Mouse (Mus musculus) heart, embryonic 10.5 days (tissue): ENCODE data around the gene Yeats4. TPM values are rescaled to one million over a fixed set of nuclear protein-coding genes. Genes with fewer than 3 reads are reported as not detected.

ENCODE experiments used
- DNase-seq: peaks from one replicate; pipeline ENCODE4 v3.0.0-alpha.2; 2017; ENCODE audit warnings: low spot score
- H3K27ac ChIP-seq: fragments of 300-500 bp; sonication (generic); 2 replicates; pipeline ENCODE4 v1.5.1; 2016; ENCODE audit warnings: mild to moderate bottlenecking
- H3K27me3 ChIP-seq: fragments of 300-500 bp; sonication (generic); 2 replicates; pipeline ENCODE4 v1.6.1; 2016; ENCODE audit warnings: mild to moderate bottlenecking; ENCODE audit not compliant: poor library complexity, insufficient read depth, severe bottlenecking
- H3K36me3 ChIP-seq: fragments of 300-500 bp; sonication (generic); 2 replicates; pipeline ENCODE4 v1.6.1; 2016; ENCODE audit warnings: mild to moderate bottlenecking, moderate library complexity
- H3K4me1 ChIP-seq: fragments of 300-500 bp; sonication (generic); 2 replicates; pipeline ENCODE4 v1.6.1; 2016; ENCODE audit warnings: mild to moderate bottlenecking
- H3K4me3 ChIP-seq: fragments of 300-500 bp; sonication (generic); 2 replicates; pipeline ENCODE4 v1.5.1; 2016; ENCODE audit warnings: mild to moderate bottlenecking, moderate library complexity
- H3K9me3 ChIP-seq: fragments of 300-500 bp; sonication (generic); 2 replicates; pipeline ENCODE4 v1.6.1; 2016; ENCODE audit warnings: mild to moderate bottlenecking, moderate library complexity
- WGBS: fragments of 180-500 bp; shearing (Covaris S2); methylation state at CpG from one replicate; pipeline ENCODE4 v1.1.7; 2016; 5-methylcytosine and 5-hydroxymethylcytosine counted together
- polyA plus RNA-seq: library from polyadenylated mRNA; unstranded; fragments of >200 nt; fragmentation: Nextera tagmentation; extraction: Ambion mirVana; gene quantifications from 2 replicates; pipeline ENCODE4 v1.2.1, GENCODE M21; 2016

Yeats4 gene
- polyA plus RNA-seq: 63.4 and 76.6 TPM in 2 replicates

DNA sequence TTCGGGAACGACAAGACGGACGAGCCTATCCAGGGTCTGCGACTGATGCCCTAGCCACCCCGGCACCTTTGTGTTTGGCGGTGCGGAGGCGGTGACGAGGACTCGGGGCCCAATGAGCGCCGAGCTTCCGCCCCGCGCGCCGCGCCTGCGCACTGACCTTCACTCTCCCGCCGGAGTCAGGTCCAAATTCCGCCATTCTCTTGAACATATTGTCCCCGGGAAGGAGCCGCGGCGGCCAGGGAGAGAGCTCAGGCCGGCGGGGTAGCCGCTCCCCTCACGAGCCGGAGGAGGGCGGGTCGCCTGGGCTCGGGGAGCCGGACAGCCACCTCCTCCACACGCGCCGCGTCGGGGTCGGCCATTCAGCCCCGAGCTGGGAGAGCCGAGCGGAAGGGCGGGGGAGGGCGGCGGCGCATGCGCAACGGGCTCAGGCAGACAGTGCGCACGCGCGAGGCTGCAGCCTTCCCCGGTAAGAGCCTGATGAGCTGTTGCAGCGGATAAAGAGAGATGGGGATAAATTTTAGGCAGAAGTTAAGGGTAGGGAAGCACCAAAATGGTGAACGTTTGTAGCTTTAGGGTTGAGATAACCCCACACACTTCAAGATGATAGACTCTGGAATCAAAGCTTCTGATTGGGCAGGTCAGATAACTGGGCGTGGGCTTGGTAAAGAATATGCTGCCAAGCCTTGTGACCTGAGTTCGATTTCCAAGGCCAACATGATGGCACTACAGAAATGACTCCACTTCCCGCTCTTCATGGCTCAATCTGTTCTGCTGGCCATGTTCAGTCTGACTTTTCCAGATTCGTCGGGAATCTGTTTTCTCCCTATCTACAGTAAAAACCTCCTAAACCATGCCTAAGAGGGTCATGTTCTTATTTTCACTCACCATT lies at the start of gene Yeats4:
TSS of gene Yeats4 (minus strand) at position 406 of the 889 bp plus-strand sequence.
- Histone ChIP-seq H3K27me3 (no peaks in the 10 kb centered on the region), H3K4me3 (peak within 1 kb of the TSS; percentile 91), H3K9me3 (no peaks in the 10 kb centered on the region), H3K27ac (peak within 1 kb of the TSS; percentile 100), H3K4me1 (peaks cover 20% of the 10 kb centered on the region), H3K36me3 (peaks cover 35% of the 10 kb centered on the region)
- WGBS: 1% methylated on average over 63 of the region's 63 CpGs
- peak; percentile 96 for DNase-seq

- 0 out of 2 replicates have a peak, but pooled peaks cover 9% of the 10 kb centered on the region for H3K27me3 ChIP-seq
- no peak overlapping the region for H3K4me3 ChIP-seq
- DNase-seq: no peak
- no peaks in the 10 kb centered on the region for H3K36me3 ChIP-seq
- H3K27ac ChIP-seq: no peak overlapping the region
- H3K4me1 ChIP-seq: peaks cover 10% of the 10 kb centered on the region
- H3K9me3 ChIP-seq: no peaks in the 10 kb centered on the region
Observed at GRCm38 (mm10) chr10:117272023-117272422, 47.7 kb upstream of the Yeats4 start.

- DNase-seq: no peak
Observed at GRCm38 (mm10) chr10:117259870-117260269, 35.6 kb upstream of the Yeats4 start.

DNA sequence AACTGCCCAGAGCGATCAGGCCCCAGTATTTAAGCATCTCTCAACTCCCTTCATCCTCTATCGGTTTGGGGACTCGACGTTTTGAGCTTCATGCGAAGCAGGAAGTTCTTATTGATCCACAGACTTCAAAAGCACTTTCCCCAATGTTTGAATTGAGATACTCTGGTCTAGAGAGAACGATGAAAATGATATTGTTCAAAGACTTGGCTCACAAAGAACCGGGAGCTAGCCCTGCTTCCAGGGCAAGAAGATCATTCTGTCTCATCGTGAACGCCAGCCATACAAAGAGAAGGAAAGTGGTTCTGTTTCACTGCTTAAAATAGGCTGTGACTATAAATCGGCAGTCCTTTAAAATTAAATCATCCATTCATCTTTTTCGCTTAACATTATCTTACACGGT lies 14.3 kb upstream of the Yeats4 start, which contains the start of gene 9530003J23Rik:
TSS of gene 9530003J23Rik (minus strand) at position 101 of the 400 bp plus-strand sequence.
- H3K27me3 ChIP-seq: no peaks in the 10 kb centered on the region; the same call in 1 of the 2 replicates
- H3K27ac ChIP-seq: no peak within 1 kb of the TSS
- H3K9me3 ChIP-seq: no peaks in the 10 kb centered on the region
- no peak for DNase-seq
- H3K36me3 ChIP-seq: no peaks in the 10 kb centered on the region
- peaks cover 11% of the 10 kb centered on the region; the same call in 1 of the 2 replicates for H3K4me1 ChIP-seq
- 83% methylated on average over 12 of the region's 12 CpGs for WGBS
- no peak within 1 kb of the TSS for H3K4me3 ChIP-seq

More at GRCm38 (mm10) chr10:117259870-117260269, 35.6 kb upstream of the Yeats4 start:
- H3K4me3 ChIP-seq: no peak overlapping the region
- H3K27ac ChIP-seq: no peak overlapping the region
- H3K36me3 ChIP-seq: no peaks in the 10 kb centered on the region
- peaks cover 5% of the 10 kb centered on the region; the same call in 1 of the 2 replicates for H3K9me3 ChIP-seq
- H3K27me3 ChIP-seq: no peaks in the 10 kb centered on the region
- H3K4me1 ChIP-seq: no peaks in the 10 kb centered on the region

- no peaks in the 10 kb centered on the region for H3K36me3 ChIP-seq
- no peak for DNase-seq
- peaks cover 11% of the 10 kb centered on the region; the same call in 1 of the 2 replicates for H3K4me1 ChIP-seq
- H3K27ac ChIP-seq: no peak overlapping the region
- no peak overlapping the region for H3K4me3 ChIP-seq
- no peaks in the 10 kb centered on the region; the same call in 1 of the 2 replicates for H3K27me3 ChIP-seq
- no peaks in the 10 kb centered on the region for H3K9me3 ChIP-seq
- WGBS: 48% methylated on average over 11 of the region's 11 CpGs
Observed at GRCm38 (mm10) chr10:117235866-117236265, 11.6 kb upstream of the Yeats4 start.

- peaks cover 3% of the 10 kb centered on the region for H3K27me3 ChIP-seq
- WGBS: 48% methylated on average over 4 of the region's 4 CpGs
- no peak overlapping the region for H3K4me3 ChIP-seq
- no peaks in the 10 kb centered on the region for H3K9me3 ChIP-seq
- peaks cover 11% of the 10 kb centered on the region; the same call in 1 of the 2 replicates for H3K4me1 ChIP-seq
- no peaks in the 10 kb centered on the region for H3K36me3 ChIP-seq
- DNase-seq: no peak
- H3K27ac ChIP-seq: no peak overlapping the region
Observed at GRCm38 (mm10) chr10:117234825-117235224, 10.5 kb upstream of the Yeats4 start.

DNA sequence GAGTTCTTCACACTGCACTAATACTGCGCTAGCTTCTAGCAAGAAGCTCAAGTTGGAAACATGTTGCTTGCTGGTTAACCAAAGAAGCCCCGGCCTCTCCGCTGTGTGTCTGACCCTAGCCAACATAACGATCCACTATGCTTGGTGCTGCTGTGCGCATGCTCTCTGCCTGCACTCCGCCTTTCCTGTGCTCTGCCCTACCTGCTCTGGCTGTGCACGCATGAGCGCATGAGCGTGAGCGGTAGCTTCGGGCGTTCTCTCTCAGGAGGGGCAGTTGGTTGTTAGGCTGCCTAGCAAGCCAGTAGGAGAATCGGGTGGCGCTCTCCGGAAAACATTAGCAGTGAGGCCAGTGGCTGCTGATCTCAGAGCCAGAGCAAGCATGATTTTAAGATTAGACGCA lies 5.5 kb upstream of the Yeats4 start:
- 0 out of 2 replicates have a peak overlapping the region, but pooled peaks have one; percentile 6 for H3K4me3 ChIP-seq
- peaks cover 3% of the 10 kb centered on the region; the same call in 1 of the 2 replicates for H3K4me1 ChIP-seq
- no peak for DNase-seq
- H3K27me3 ChIP-seq: peaks cover 5% of the 10 kb centered on the region
- no peaks in the 10 kb centered on the region for H3K36me3 ChIP-seq
- no peaks in the 10 kb centered on the region for H3K9me3 ChIP-seq
- no peak overlapping the region for H3K27ac ChIP-seq
- 70% methylated on average over 16 of the region's 16 CpGs for WGBS

DNA sequence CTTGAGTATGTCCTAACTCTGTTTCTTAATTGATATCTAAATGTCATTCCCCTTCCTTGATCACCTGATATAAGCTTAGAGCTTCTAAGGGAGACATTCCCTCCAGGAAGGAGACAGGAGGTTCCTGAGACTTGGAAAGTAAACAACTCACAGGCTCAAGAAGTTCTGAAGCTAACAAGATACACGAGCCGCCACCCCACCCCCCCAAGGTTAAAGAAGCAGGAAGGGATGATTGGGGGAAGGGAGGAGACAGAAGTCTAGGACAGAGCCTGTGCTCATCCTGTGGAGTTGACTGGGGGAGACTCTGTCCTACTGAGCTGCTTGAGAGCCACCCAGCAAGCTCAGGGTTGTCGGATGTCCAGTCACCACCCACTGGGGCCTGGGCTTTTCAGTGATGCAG lies 1.7 kb upstream of the Yeats4 start:
- no peaks in the 10 kb centered on the region for H3K9me3 ChIP-seq
- peaks cover 20% of the 10 kb centered on the region for H3K4me1 ChIP-seq
- peaks cover 5% of the 10 kb centered on the region for H3K27me3 ChIP-seq
- H3K4me3 ChIP-seq: no peak overlapping the region
- WGBS: 54% methylated on average over 3 of the region's 3 CpGs
- no peak overlapping the region for H3K27ac ChIP-seq
- peak; percentile 42 for DNase-seq
- peaks cover 19% of the 10 kb centered on the region for H3K36me3 ChIP-seq

DNA sequence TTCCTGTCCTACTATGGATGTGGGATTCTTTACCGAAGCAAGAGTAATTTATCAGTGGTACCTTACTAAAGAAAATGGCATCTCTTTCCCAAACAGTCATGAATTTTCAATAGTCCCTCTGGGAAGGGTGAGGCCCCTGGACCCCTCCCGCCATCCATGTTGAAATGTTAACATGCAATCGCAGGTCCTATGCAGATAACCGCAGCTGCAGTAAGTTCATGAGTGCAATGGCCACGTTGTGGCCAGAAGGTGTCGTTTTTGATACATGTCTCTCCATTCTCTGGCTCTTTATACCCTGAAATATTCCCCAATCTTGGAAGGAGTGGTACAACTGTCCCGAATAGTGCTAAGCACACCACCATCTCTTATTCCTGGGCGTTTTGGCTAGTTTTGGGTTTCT lies 787 bp upstream of the Yeats4 start:
- 52% methylated on average over 8 of the region's 8 CpGs for WGBS
- H3K27me3 ChIP-seq: peaks cover 4% of the 10 kb centered on the region
- H3K4me3 ChIP-seq: peak overlapping the region; percentile 91
- peak; percentile 73 for DNase-seq
- peak overlapping the region; percentile 100 for H3K27ac ChIP-seq
- H3K36me3 ChIP-seq: peaks cover 28% of the 10 kb centered on the region
- peaks cover 20% of the 10 kb centered on the region for H3K4me1 ChIP-seq
- H3K9me3 ChIP-seq: no peaks in the 10 kb centered on the region

- Histone ChIP-seq H3K9me3 (no peaks in the 10 kb centered on the region), H3K27ac (peak overlapping the region; percentile 100)
- 0% methylated on average over 9 of the region's 9 CpGs for WGBS
Observed at GRCm38 (mm10) chr10:117223758-117224101, 577 bp downstream of the Yeats4 start.

GRCm38 (mm10) chr10:117222821-117223220 lies 1.5 kb downstream of the Yeats4 start:
- Histone ChIP-seq H3K9me3 (no peaks in the 10 kb centered on the region), H3K27ac (no peak overlapping the region), H3K27me3 (no peaks in the 10 kb centered on the region), H3K4me3 (no peak overlapping the region), H3K4me1 (peaks cover 20% of the 10 kb centered on the region), H3K36me3 (peaks cover 47% of the 10 kb centered on the region)
- 69% methylated on average over 3 of the region's 3 CpGs for WGBS
- DNase-seq: no peak

More at GRCm38 (mm10) chr10:117223758-117224101, 577 bp downstream of the Yeats4 start:
- DNase-seq: no peak
- Histone ChIP-seq H3K4me3 (peak overlapping the region; percentile 91), H3K4me1 (peaks cover 20% of the 10 kb centered on the region), H3K27me3 (no peaks in the 10 kb centered on the region), H3K36me3 (peaks cover 38% of the 10 kb centered on the region)

GRCm38 (mm10) chr10:117218351-117218750 lies 6.0 kb downstream of the Yeats4 start:
- peaks cover 86% of the 10 kb centered on the region for H3K36me3 ChIP-seq
- 96% methylated on average over 8 of the region's 8 CpGs for WGBS
- no peak overlapping the region for H3K27ac ChIP-seq
- no peak for DNase-seq
- H3K4me3 ChIP-seq: no peak overlapping the region
- H3K4me1 ChIP-seq: peaks cover 11% of the 10 kb centered on the region
- no peaks in the 10 kb centered on the region for H3K9me3 ChIP-seq
- no peaks in the 10 kb centered on the region for H3K27me3 ChIP-seq

GRCm38 (mm10) chr10:117217246-117217840 lies 7.0 kb downstream of the Yeats4 start:
- no peak overlapping the region for H3K4me3 ChIP-seq
- no peaks in the 10 kb centered on the region for H3K27me3 ChIP-seq
- H3K27ac ChIP-seq: no peak overlapping the region
- no peak for DNase-seq
- H3K4me1 ChIP-seq: 0 out of 2 replicates have a peak, but pooled peaks cover 1% of the 10 kb centered on the region
- 81% methylated on average over 20 of the region's 20 CpGs for WGBS
- no peaks in the 10 kb centered on the region for H3K9me3 ChIP-seq
- peaks cover 80% of the 10 kb centered on the region for H3K36me3 ChIP-seq
